Mouse (Mus musculus) liver, embryonic 16.5 days (tissue): ENCODE data around the gene Abi3bp. TPM values are rescaled to one million over a fixed set of nuclear protein-coding genes. Genes with fewer than 3 reads are reported as not detected.
A peak's percentile ranks its signal among the peaks of the same experiment; 100 is the strongest.

Experiments
- ATAC-seq: fragments of 200-750 bp; cut with Nextera tagmentation; 2 replicates; pipeline ENCODE4 v1.8.0; 2017; ENCODE audit warnings: low read depth, mild to moderate bottlenecking, moderate number of reproducible peaks, moderate library complexity
- H3K27ac ChIP-seq: fragments of 300-500 bp; sonication (generic); 2 replicates; pipeline ENCODE4 v1.5.1; 2014; ENCODE audit warnings: mild to moderate bottlenecking, low read length
- H3K27me3 ChIP-seq: fragments of 300-500 bp; sonication (generic); 2 replicates; pipeline ENCODE4 v1.6.1; 2014; ENCODE audit warnings: low read depth, low read length, mixed read lengths; ENCODE audit not compliant: control insufficient read depth, insufficient read depth
- H3K36me3 ChIP-seq: fragments of 300-500 bp; sonication (generic); 2 replicates; pipeline ENCODE4 v1.6.1; 2014; ENCODE audit warnings: mild to moderate bottlenecking; ENCODE audit not compliant: control insufficient read depth, insufficient read depth
- H3K4me1 ChIP-seq: fragments of 300-500 bp; sonication (generic); 2 replicates; pipeline ENCODE4 v1.6.1; 2014; ENCODE audit warnings: low read depth, low read length, mixed read lengths; ENCODE audit not compliant: control insufficient read depth
- H3K4me2 ChIP-seq: fragments of 300-500 bp; sonication (generic); 2 replicates; pipeline ENCODE4 v1.6.1; 2014; ENCODE audit warnings: low read depth, low read length, mixed read lengths
- H3K4me3 ChIP-seq: fragments of 300-500 bp; sonication (generic); 2 replicates; pipeline ENCODE4 v1.5.1; 2014; ENCODE audit warnings: low read depth, mild to moderate bottlenecking, low read length
- H3K9ac ChIP-seq: fragments of 300-500 bp; sonication (generic); 2 replicates; pipeline ENCODE4 v1.6.1; 2014; ENCODE audit warnings: low read depth, low read length
- H3K9me3 ChIP-seq: fragments of 300-500 bp; sonication (generic); replicated peaks from 2 replicates; pipeline ENCODE4 v1.6.1; 2016; ENCODE audit warnings: low read length; ENCODE audit not compliant: control insufficient read depth
- WGBS: fragments of 180-500 bp; shearing (Covaris S2); extraction: QIAGEN DNeasy Blood & Tissue Kit; methylation state at CpG from one replicate; pipeline ENCODE4 v1.1.7; 2014; ENCODE audit not compliant: insufficient replicate concordance; 5-methylcytosine and 5-hydroxymethylcytosine counted together
- polyA plus RNA-seq: library from polyadenylated mRNA; unstranded; fragments of >200 nt; fragmentation: Nextera tagmentation; extraction: Ambion mirVana; gene quantifications from 2 replicates; pipeline ENCODE4 v1.2.1, GENCODE M21; 2015

The Abi3bp gene
- polyA plus RNA-seq, 1 experiment from 2014 or later, result 0.42 TPM

GRCm38 (mm10) chr16:56719031-56719430, 241.4 kb downstream of the Abi3bp start:
- no peaks in the 10 kb centered on the region for H3K9me3 ChIP-seq
- peak overlapping the region; percentile 17; the same call in 1 of the 2 replicates for H3K4me3 ChIP-seq
- H3K4me1 ChIP-seq, result peaks cover 20% of the 10 kb centered on the region
- H3K27ac ChIP-seq, result peak overlapping the region; percentile 83
- H3K36me3 ChIP-seq, result no peaks in the 10 kb centered on the region
- peak overlapping the region; percentile 54 for H3K4me2 ChIP-seq
- no peaks in the 10 kb centered on the region for H3K27me3 ChIP-seq
- H3K9ac ChIP-seq, result no peak overlapping the region; the same call in 1 of the 2 replicates
- peak; percentile 51 for ATAC-seq

GRCm38 (mm10) chr16:56722357-56722756, 244.7 kb downstream of the Abi3bp start:
- H3K4me1 ChIP-seq, result peaks cover 11% of the 10 kb centered on the region
- no peak for ATAC-seq
- no peak overlapping the region for H3K27ac ChIP-seq
- H3K27me3 ChIP-seq, result no peaks in the 10 kb centered on the region
- H3K36me3 ChIP-seq, result no peaks in the 10 kb centered on the region
- H3K4me3 ChIP-seq, result no peak overlapping the region
- no peak overlapping the region for H3K9ac ChIP-seq
- H3K4me2 ChIP-seq, result no peak overlapping the region
- H3K9me3 ChIP-seq, result no peaks in the 10 kb centered on the region
- 50% methylated on average over 4 of the region's 4 CpGs for WGBS

- no peak for ATAC-seq
- Histone ChIP-seq H3K27ac (no peak overlapping the region), H3K4me1 (no peaks in the 10 kb centered on the region; the same call in 1 of the 2 replicates), H3K9me3 (no peaks in the 10 kb centered on the region), H3K36me3 (no peaks in the 10 kb centered on the region), H3K4me2 (no peak overlapping the region), H3K4me3 (no peak overlapping the region), H3K27me3 (no peaks in the 10 kb centered on the region), H3K9ac (no peak overlapping the region)
- 75% methylated on average over 10 of the region's 10 CpGs for WGBS
These were observed 247.2 kb downstream of the Abi3bp start for GRCm38 (mm10) chr16:56724927-56725326.

- Histone ChIP-seq H3K4me3 (no peak overlapping the region), H3K36me3 (no peaks in the 10 kb centered on the region), H3K27me3 (no peaks in the 10 kb centered on the region), H3K9ac (no peak overlapping the region), H3K9me3 (no peaks in the 10 kb centered on the region), H3K4me2 (no peak overlapping the region), H3K27ac (no peak overlapping the region), H3K4me1 (no peaks in the 10 kb centered on the region)
- 16% methylated on average over 1 of the region's 1 CpGs for WGBS
- no peak for ATAC-seq
These were observed 251.4 kb downstream of the Abi3bp start for GRCm38 (mm10) chr16:56729060-56729459.

Other genes starting within 250 kb of the Abi3bp start
- 70.8 and 71.7 TPM in 2 replicates for gene Tfg, start 239.6 kb downstream of the Abi3bp start, polyA plus RNA-seq